Mouse (Mus musculus) limb, embryonic 13.5 days (tissue): ENCODE data around the gene Wasf3. TPM values are rescaled to one million over a fixed set of nuclear protein-coding genes. Genes with fewer than 3 reads are reported as not detected.
"Not testable (repeated sequence)": the region's sequence is repeated elsewhere in the genome, so short reads cannot be mapped to it uniquely, and the experiment has no call there.

Source experiments
- ATAC-seq: fragments of 200-750 bp; cut with Nextera tagmentation; 2 replicates; pipeline ENCODE4 v1.8.0; 2017; ENCODE audit warnings: low read depth, moderate number of reproducible peaks, moderate TSS enrichment; ENCODE audit not compliant: low FRiP score
- H3K27ac ChIP-seq: fragments of 300-500 bp; sonication (generic); 2 replicates; pipeline ENCODE4 v1.5.1; 2015; ENCODE audit warnings: inconsistent platforms, mild to moderate bottlenecking, moderate library complexity
- H3K27me3 ChIP-seq: fragments of 300-500 bp; sonication (generic); 2 replicates; pipeline ENCODE4 v1.6.1; 2015; ENCODE audit warnings: mild to moderate bottlenecking, inconsistent platforms
- H3K36me3 ChIP-seq: fragments of 300-500 bp; sonication (generic); 2 replicates; pipeline ENCODE4 v1.6.1; 2015; ENCODE audit warnings: inconsistent platforms, mild to moderate bottlenecking, moderate library complexity
- H3K4me1 ChIP-seq: fragments of 300-500 bp; sonication (generic); 2 replicates; pipeline ENCODE4 v1.6.1; 2015; ENCODE audit warnings: inconsistent platforms
- H3K4me2 ChIP-seq: fragments of 300-500 bp; sonication (generic); replicated peaks from 2 replicates; pipeline ENCODE4 v1.6.1; 2015; ENCODE audit warnings: inconsistent platforms, mild to moderate bottlenecking, moderate library complexity
- H3K4me3 ChIP-seq: fragments of 300-500 bp; sonication (generic); 2 replicates; pipeline ENCODE4 v1.5.1; 2015; ENCODE audit warnings: moderate library complexity, mild to moderate bottlenecking, inconsistent platforms
- H3K9ac ChIP-seq: fragments of 300-500 bp; sonication (generic); 2 replicates; pipeline ENCODE4 v1.6.1; 2015; ENCODE audit warnings: mild to moderate bottlenecking, inconsistent platforms
- H3K9me3 ChIP-seq: fragments of 300-500 bp; sonication (generic); 2 replicates; pipeline ENCODE4 v1.6.1; 2016; ENCODE audit warnings: inconsistent platforms
- WGBS: fragments of 180-500 bp; shearing (Covaris S2); methylation state at CpG from one replicate; pipeline ENCODE4 v1.1.7; 2015; 5-methylcytosine and 5-hydroxymethylcytosine counted together
- polyA plus RNA-seq: library from polyadenylated mRNA; unstranded; fragments of >200 nt; fragmentation: Nextera tagmentation; extraction: Ambion mirVana; gene quantifications from 2 replicates; pipeline ENCODE4 v1.2.1, GENCODE M21; 2015

The Wasf3 gene
- polyA plus RNA-seq, 1 experiment from 2014 or later, result 4.5 TPM

DNA sequence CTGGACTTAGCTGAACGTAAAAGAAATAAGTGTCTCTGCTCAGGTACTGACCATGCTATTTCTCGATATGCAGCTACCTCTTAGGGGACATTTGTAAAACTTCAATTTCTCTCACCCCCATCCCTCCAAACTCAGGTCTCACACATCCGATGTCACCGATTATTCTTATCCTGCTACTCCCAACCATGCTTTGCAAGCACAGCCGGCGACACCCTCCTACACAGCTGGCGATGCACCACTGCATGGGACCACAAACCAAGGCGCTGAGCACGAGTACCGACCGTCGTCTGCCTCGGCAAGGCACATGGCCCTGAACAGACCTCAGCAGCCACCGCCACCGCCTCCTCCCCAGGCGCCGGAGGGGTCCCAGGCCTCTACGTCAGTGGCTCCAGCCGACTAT, 81.9 kb downstream of the Wasf3 start:
- ATAC-seq, result no peak
- Histone ChIP-seq H3K9me3 (no peaks in the 10 kb centered on the region), H3K4me3 (no peak overlapping the region), H3K36me3 (peaks cover 17% of the 10 kb centered on the region; the same call in 1 of the 2 replicates), H3K9ac (no peak overlapping the region), H3K4me1 (no peaks in the 10 kb centered on the region), H3K4me2 (no peak overlapping the region), H3K27ac (no peak overlapping the region), H3K27me3 (no peaks in the 10 kb centered on the region)
- 91% methylated on average over 19 of the region's 19 CpGs for WGBS

GRCm38 (mm10) chr5:146468311-146468710, 83.5 kb downstream of the Wasf3 start:
- no peak overlapping the region for H3K9ac ChIP-seq
- no peak overlapping the region for H3K4me2 ChIP-seq
- ATAC-seq, result no peak
- H3K4me1 ChIP-seq, result no peaks in the 10 kb centered on the region
- H3K4me3 ChIP-seq, result no peak overlapping the region
- H3K27ac ChIP-seq, result no peak overlapping the region
- no peaks in the 10 kb centered on the region for H3K27me3 ChIP-seq
- WGBS, result 92% methylated on average over 9 of the region's 9 CpGs
- no peaks in the 10 kb centered on the region for H3K9me3 ChIP-seq
- H3K36me3 ChIP-seq, result peaks cover 16% of the 10 kb centered on the region; the same call in 1 of the 2 replicates

DNA sequence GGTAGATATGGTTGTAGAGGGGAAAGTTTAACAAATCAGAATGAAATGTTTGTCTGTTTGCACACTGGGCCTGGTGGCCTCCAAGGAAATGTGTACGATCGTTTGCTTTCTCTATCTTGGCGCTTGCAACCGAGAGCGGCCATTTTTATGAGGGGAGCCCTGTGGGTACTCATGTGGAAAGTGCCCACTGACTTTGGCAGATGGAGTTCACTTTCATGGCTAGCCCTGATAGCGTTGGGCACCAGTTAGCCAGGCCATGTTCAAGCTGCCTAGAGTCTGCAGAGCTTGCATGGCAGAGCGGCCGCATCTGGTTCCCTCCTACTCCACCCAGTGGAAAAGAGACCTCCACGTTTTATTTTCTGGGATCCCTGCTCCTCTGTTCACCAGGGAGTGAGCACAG, 86.0 kb downstream of the Wasf3 start:
- Histone ChIP-seq H3K36me3 (peaks cover 16% of the 10 kb centered on the region; the same call in 1 of the 2 replicates), H3K9me3 (no peaks in the 10 kb centered on the region), H3K4me1 (no peaks in the 10 kb centered on the region), H3K4me3 (no peak overlapping the region), H3K9ac (no peak overlapping the region), H3K4me2 (no peak overlapping the region), H3K27me3 (no peaks in the 10 kb centered on the region), H3K27ac (no peak overlapping the region)
- 88% methylated on average over 9 of the region's 9 CpGs for WGBS
- no peak for ATAC-seq

DNA sequence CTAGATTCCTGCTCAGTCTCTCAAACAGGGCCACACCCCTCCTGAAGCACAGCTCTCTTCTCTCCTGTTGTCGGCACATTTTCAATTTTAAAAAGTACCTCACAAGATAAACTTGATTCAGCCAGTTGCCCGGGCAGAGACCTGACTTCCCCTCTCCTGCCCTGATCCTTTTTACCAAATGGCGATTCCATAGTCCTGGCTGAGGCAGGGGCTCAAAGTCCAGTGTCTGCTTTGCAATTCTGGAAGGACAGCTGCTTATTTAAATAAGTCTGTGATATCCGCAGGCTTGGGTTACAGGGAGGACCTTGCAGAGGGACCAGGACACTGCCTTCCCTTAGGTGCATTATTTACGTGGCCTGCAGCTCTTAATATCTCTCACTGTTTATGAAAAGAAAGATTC, 86.5 kb downstream of the Wasf3 start:
- H3K27ac ChIP-seq, result no peak overlapping the region
- no peak overlapping the region for H3K4me2 ChIP-seq
- no peaks in the 10 kb centered on the region for H3K4me1 ChIP-seq
- 87% methylated on average over 5 of the region's 5 CpGs for WGBS
- no peaks in the 10 kb centered on the region for H3K27me3 ChIP-seq
- peaks cover 16% of the 10 kb centered on the region; the same call in 1 of the 2 replicates for H3K36me3 ChIP-seq
- ATAC-seq, result no peak
- no peak overlapping the region for H3K9ac ChIP-seq
- H3K4me3 ChIP-seq, result no peak overlapping the region
- H3K9me3 ChIP-seq, result no peaks in the 10 kb centered on the region

DNA sequence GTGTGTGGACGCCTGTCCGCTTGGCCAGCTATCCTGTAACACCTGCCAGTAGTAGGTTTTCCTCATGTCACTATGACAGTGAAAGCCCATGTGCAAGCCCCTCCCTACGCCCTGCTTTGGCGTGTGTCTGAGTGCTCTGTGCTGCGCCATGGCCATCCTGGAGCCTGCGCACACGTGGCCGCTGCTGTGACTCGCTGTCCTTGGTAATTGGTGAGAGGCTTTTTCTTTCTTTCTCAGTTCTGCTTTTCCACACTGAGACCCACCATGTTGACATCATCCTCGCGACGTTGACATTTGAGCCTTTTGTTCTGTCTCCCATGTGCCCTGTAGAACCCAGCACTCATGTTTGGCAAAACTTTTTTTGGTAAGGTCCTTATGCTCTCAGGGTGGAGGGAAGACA, 87.0 kb downstream of the Wasf3 start:
- WGBS, result 91% methylated on average over 12 of the region's 12 CpGs
- H3K9me3 ChIP-seq, result no peaks in the 10 kb centered on the region
- no peak for ATAC-seq
- no peak overlapping the region for H3K4me3 ChIP-seq
- H3K27ac ChIP-seq, result no peak overlapping the region
- peaks cover 16% of the 10 kb centered on the region; the same call in 1 of the 2 replicates for H3K36me3 ChIP-seq
- H3K4me1 ChIP-seq, result no peaks in the 10 kb centered on the region
- no peak overlapping the region for H3K9ac ChIP-seq
- H3K27me3 ChIP-seq, result no peaks in the 10 kb centered on the region
- H3K4me2 ChIP-seq, result no peak overlapping the region

- not testable (repeated sequence) for H3K4me3 ChIP-seq, ATAC-seq, H3K4me1 ChIP-seq, H3K9ac ChIP-seq, H3K4me2 ChIP-seq, H3K9me3 ChIP-seq, H3K27ac ChIP-seq, H3K27me3 ChIP-seq, H3K36me3 ChIP-seq
- WGBS, result 12% methylated on average over 4 of the region's 4 CpGs
These were observed 94.8 kb downstream of the Wasf3 start for GRCm38 (mm10) chr5:146479564-146479963.

DNA sequence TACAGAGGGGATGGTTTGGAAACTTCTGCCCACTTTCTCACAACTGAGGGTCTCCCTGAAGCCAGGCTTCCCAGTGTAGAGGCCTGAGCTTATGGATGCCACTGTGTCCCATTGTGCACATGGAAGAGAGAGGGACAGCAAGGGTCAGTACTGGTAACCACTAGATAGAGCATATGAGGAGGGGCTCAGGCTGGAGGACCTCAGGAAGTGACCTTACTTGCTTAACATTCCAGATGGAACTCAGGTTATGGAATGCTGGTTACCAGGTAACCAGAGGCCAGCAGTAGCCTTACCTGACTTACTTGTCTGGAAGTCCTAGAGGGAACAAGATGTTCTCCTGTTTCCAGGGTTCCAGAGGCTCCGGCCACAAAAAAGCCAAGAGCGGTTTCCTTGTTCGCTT, 96.9 kb downstream of the Wasf3 start, which contains the start of gene Gm6408:
TSS of gene Gm6408 (plus strand) at position 301 of the 400 bp plus-strand sequence.
- H3K36me3 ChIP-seq, H3K9ac ChIP-seq, H3K27me3 ChIP-seq, H3K4me2 ChIP-seq, H3K27ac ChIP-seq, H3K4me3 ChIP-seq, H3K9me3 ChIP-seq, H3K4me1 ChIP-seq, ATAC-seq: not testable (repeated sequence)
- 81% methylated on average over 3 of the region's 3 CpGs for WGBS

DNA sequence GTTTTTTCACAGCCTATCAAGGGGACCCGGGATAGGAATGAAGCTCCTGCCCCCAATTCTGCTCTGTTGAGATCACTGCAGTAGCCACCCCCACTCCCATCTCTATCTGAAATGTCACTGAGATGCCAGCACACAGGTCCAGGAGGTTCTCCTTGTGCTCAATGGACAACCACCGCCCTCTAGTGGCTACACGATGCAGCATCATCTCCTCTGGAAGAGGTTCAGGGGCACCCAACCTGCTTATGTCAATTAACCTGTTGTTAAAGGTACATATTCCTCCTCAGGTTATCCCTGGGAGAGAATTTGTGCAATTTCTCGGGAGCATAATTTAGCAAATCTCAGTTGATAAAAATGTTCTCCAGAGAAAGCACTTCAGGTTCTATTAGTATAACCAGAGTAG, 104.2 kb downstream of the Wasf3 start:
- H3K4me3 ChIP-seq, ATAC-seq, H3K27me3 ChIP-seq, H3K4me1 ChIP-seq, H3K36me3 ChIP-seq, H3K9me3 ChIP-seq, H3K9ac ChIP-seq, H3K27ac ChIP-seq, H3K4me2 ChIP-seq: not testable (repeated sequence)
- WGBS, result 8% methylated on average over 3 of the region's 4 CpGs

GRCm38 (mm10) chr5:146491063-146491462, 106.3 kb downstream of the Wasf3 start, which contains the start of gene Gm6370:
Gene Gm6370 (plus strand): TSS chr5:146491363.
- H3K27ac ChIP-seq, H3K4me2 ChIP-seq, H3K36me3 ChIP-seq, ATAC-seq, H3K9me3 ChIP-seq, H3K27me3 ChIP-seq, H3K4me1 ChIP-seq, H3K4me3 ChIP-seq, H3K9ac ChIP-seq: not testable (repeated sequence)
- WGBS, result no CpG with 5 or more reads among the region's 5 CpGs

DNA sequence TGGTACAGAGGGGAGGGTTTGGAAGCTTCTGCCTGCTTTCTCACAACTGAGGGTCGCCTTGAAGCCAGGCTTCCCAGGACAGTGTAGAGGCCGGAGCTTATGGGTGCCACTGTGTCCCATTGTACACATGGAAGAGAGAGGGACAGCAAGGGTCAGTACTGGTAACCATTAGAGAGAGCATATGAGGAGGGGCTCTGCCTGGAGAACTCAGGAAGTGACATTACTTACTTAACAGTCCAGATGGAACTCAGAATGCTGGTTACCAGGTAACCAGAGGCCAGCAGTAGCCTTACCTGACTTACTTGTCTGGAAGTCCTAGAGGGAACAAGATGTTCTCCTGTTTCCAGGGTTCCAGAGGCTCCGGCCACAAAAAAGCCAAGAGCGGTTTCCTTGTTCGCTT, 117.3 kb downstream of the Wasf3 start, which contains the start of gene 4930449I24Rik:
TSS of gene 4930449I24Rik (plus strand) at position 301 of the 400 bp plus-strand sequence.
- H3K4me3 ChIP-seq, H3K4me2 ChIP-seq, H3K9me3 ChIP-seq, H3K27me3 ChIP-seq, H3K27ac ChIP-seq, H3K36me3 ChIP-seq, H3K9ac ChIP-seq, ATAC-seq, H3K4me1 ChIP-seq: not testable (repeated sequence)
- no CpG with 5 or more reads among the region's 5 CpGs for WGBS

DNA sequence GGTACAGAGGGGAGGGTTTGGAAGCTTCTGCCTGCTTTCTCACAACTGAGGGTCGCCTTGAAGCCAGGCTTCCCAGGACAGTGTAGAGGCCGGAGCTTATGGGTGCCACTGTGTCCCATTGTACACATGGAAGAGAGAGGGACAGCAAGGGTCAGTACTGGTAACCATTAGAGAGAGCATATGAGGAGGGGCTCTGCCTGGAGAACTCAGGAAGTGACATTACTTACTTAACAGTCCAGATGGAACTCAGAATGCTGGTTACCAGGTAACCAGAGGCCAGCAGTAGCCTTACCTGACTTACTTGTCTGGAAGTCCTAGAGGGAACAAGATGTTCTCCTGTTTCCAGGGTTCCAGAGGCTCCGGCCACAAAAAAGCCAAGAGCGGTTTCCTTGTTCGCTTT, 129.0 kb downstream of the Wasf3 start, which contains the start of gene Gm3402:
TSS of gene Gm3402 (plus strand) at position 301 of the 400 bp plus-strand sequence.
- not testable (repeated sequence) for H3K27me3 ChIP-seq, H3K27ac ChIP-seq, H3K4me2 ChIP-seq, H3K4me3 ChIP-seq, H3K4me1 ChIP-seq, H3K9me3 ChIP-seq, ATAC-seq, H3K9ac ChIP-seq, H3K36me3 ChIP-seq
- 90% methylated on average over 1 of the region's 5 CpGs for WGBS
